Mouse (Mus musculus) bone marrow, adult 2 months (tissue): ENCODE results near the gene Pfkp.

ENCODE experiments used
- CTCF ChIP-seq: fragments of 200-500 bp; IDR thresholded peaks from 2 replicates; pipeline ENCODE4 v1.5.1; 2011; ENCODE audit warnings: low read length, control low read depth; ENCODE audit not compliant: control insufficient read depth, insufficient read depth
- POLR2A ChIP-seq: fragments of 200-500 bp; IDR thresholded peaks from 2 replicates; pipeline ENCODE4 v1.6.1; 2011; ENCODE audit warnings: low read depth, mild to moderate bottlenecking, control low read depth, low read length, borderline replicate concordance; ENCODE audit not compliant: control insufficient read depth

- TF ChIP-seq CTCF = no peak
- TF ChIP-seq POLR2A = no peak
These were observed 113.2 kb downstream of the Pfkp start for GRCm38 (mm10) chr13:6535287-6535932.
